ENCODE assay signal across 8 mouse cellular contexts in the genomic region with DNA sequence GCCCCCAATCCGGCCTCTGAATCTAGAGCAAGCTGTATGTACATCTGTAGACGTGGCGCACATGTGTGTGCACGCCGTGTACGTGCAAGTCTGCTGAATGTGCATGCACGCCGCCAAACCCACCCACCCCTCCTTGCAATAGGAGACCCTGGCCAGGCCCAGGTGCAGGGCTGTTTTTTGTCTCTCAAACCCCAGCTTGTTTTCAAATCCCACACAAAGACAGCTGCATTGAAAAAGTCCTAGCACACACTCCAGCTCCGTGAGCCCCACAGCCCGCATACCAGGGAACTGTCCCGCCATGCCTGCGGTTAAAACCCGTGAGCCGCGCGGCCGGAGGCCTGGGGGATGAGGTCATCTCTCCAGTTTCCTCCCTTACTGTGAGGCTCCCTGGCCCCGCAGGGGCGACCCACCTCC. TPM values are rescaled to one million over a fixed set of nuclear protein-coding genes. Genes with fewer than 3 reads are reported as not detected.
A peak's percentile ranks its signal among the peaks of the same experiment; 100 is the strongest.
DNase-seq lines count a peak whose midpoint lies in the region; ATAC-seq and TF ChIP-seq lines count a peak whose summit lies in the region.

No protein-coding gene starts in this region.

- H3K9ac ChIP-seq in lung, embryonic 16.5 days (ENCODE audit: low read length): peak overlapping the region; percentile 48
- H3K9ac ChIP-seq in heart, embryonic 12.5 days: peak overlapping the region; percentile 69
- H3K9ac ChIP-seq in liver, embryonic 11.5 days (ENCODE audit: low read depth, low read length): peak overlapping the region; percentile 36; the same call in 1 of the 2 replicates

- peak overlapping the region; percentile 47 for H3K4me2 ChIP-seq in lung, embryonic 16.5 days (ENCODE audit: low read depth, low read length)
- peak overlapping the region; percentile 69 for H3K4me2 ChIP-seq in heart, embryonic 12.5 days
- H3K4me2 ChIP-seq in liver, embryonic 11.5 days: peak overlapping the region; percentile 59

- no peak overlapping the region; the same call in 1 of the 2 replicates for H3K4me3 ChIP-seq in lung, embryonic 16.5 days (ENCODE audit: low read length)
- peak overlapping the region; percentile 29; the same call in 1 of the 2 replicates for H3K4me3 ChIP-seq in heart, embryonic 12.5 days
- H3K4me3 ChIP-seq in liver, embryonic 11.5 days (ENCODE audit: low read depth, low read length): no peak overlapping the region; the same call in 1 of the 2 replicates
- H3K4me3 ChIP-seq in layer of hippocampus, adult 2 months: no peak overlapping the region

- peak overlapping the region; percentile 49 for H3K27ac ChIP-seq in lung, embryonic 16.5 days (ENCODE audit: low read length)
- H3K27ac ChIP-seq in heart, embryonic 12.5 days (ENCODE audit: poor library complexity, severe bottlenecking): peak overlapping the region; percentile 88
- 0 out of 2 replicates have a peak overlapping the region, but pooled peaks have one; percentile 53 for H3K27ac ChIP-seq in liver, embryonic 11.5 days (ENCODE audit: low read depth, low read length)
- no peak overlapping the region for H3K27ac ChIP-seq in layer of hippocampus, adult 2 months

- no peaks in the 10 kb centered on the region for H3K27me3 ChIP-seq in lung, embryonic 16.5 days (ENCODE audit: control insufficient read depth, insufficient read depth, low read depth, low read length)
- H3K27me3 ChIP-seq in heart, embryonic 12.5 days (replicated peaks): no peaks in the 10 kb centered on the region
- H3K27me3 ChIP-seq in liver, embryonic 11.5 days (replicated peaks; ENCODE audit: control insufficient read depth, insufficient read depth, low read length): 0 out of 2 replicates have a peak, but pooled peaks cover 5% of the 10 kb centered on the region

- TF ChIP-seq CTCF in layer of hippocampus, adult 2 months (conservative IDR thresholded peaks at IDR 0.05): no peak

- ATAC-seq in lung, embryonic 16.5 days (ENCODE audit: low read depth): peak; percentile 56
- ATAC-seq in heart, embryonic 12.5 days (ENCODE audit: insufficient number of reproducible peaks, low FRiP score): peak; percentile 58
- ATAC-seq in liver, embryonic 11.5 days (replicated peaks; ENCODE audit: low FRiP score): no peak
- no peak for ATAC-seq in activated CD4-positive, CD25-positive, alpha-beta regulatory T cell, adult 4 months

- DNase-seq in lung, postnatal 14 days: no peak
- DNase-seq in adrenal gland, postnatal 36 days: peak; percentile 36 to 44
- DNase-seq in liver, embryonic 11.5 days (ENCODE audit: low spot score): no peak
- DNase-seq in testis, postnatal 10 days (ENCODE audit: low spot score): peak; percentile 57
- DNase-seq in layer of hippocampus, adult 2 months (ENCODE audit: low spot score in 2 of 2): no peak

- 17% methylated on average over 19 of the region's 19 CpGs for WGBS in lung, embryonic 16.5 days
- 14% methylated on average over 19 of the region's 19 CpGs for WGBS in heart, embryonic 12.5 days
- WGBS in liver, embryonic 11.5 days: 22% methylated on average over 19 of the region's 19 CpGs

- no peaks in the 10 kb centered on the region for H3K36me3 ChIP-seq in lung, embryonic 16.5 days (ENCODE audit: control insufficient read depth, insufficient read depth, low read length)
- no peaks in the 10 kb centered on the region for H3K36me3 ChIP-seq in heart, embryonic 12.5 days
- H3K36me3 ChIP-seq in liver, embryonic 11.5 days (ENCODE audit: control insufficient read depth, insufficient read depth, low read length): no peaks in the 10 kb centered on the region

- H3K9me3 ChIP-seq in lung, embryonic 16.5 days (ENCODE audit: control insufficient read depth, low read length): no peaks in the 10 kb centered on the region
- no peaks in the 10 kb centered on the region for H3K9me3 ChIP-seq in heart, embryonic 12.5 days (replicated peaks)
- H3K9me3 ChIP-seq in liver, embryonic 11.5 days (ENCODE audit: control insufficient read depth, low read length): no peaks in the 10 kb centered on the region

- peaks cover 11% of the 10 kb centered on the region for H3K4me1 ChIP-seq in lung, embryonic 16.5 days (replicated peaks; ENCODE audit: control insufficient read depth, insufficient read depth, low read length)
- peaks cover 40% of the 10 kb centered on the region for H3K4me1 ChIP-seq in heart, embryonic 12.5 days (replicated peaks)
- H3K4me1 ChIP-seq in liver, embryonic 11.5 days (replicated peaks; ENCODE audit: control insufficient read depth, insufficient read depth, low read length): peaks cover 10% of the 10 kb centered on the region

RNA-seq across cellular contexts. Expression of a gene that starts 48.3 kb away (rescaled TPM):
- 7.1 and 9.6 TPM in 2 replicates for polyA plus RNA-seq in lung, embryonic 16.5 days (2015; fragmentation: Nextera tagmentation; extraction: Ambion mirVana)
- 1 to 10 TPM; 2.9 to 7.6 TPM for total RNA-seq in adrenal gland, postnatal 36 days (2021)
- 12.9 and 15.8 TPM in 2 replicates for polyA plus RNA-seq in heart, embryonic 12.5 days (2016; fragmentation: Nextera tagmentation; extraction: Ambion mirVana)
- polyA plus RNA-seq in liver, embryonic 11.5 days (2014; fragmentation: Nextera tagmentation; extraction: Ambion mirVana): 0.59 and 1.2 TPM in 2 replicates
- total RNA-seq in layer of hippocampus, adult 2 months (2021): under 1 TPM; 0.29 to 0.97 TPM
- polyA plus RNA-seq in activated CD4-positive, CD25-positive, alpha-beta regulatory T cell, adult 4 months (2017; shearing (Covaris generic)): not detected

Comparison
In these comparisons a context has a peak if more than half of its experiments do, and no peak if none do; other contexts are left out.
1. ATAC-seq: peak in lung, embryonic 16.5 days (single experiment) and heart, embryonic 12.5 days (single experiment); none in liver, embryonic 11.5 days (single experiment) and activated CD4-positive, CD25-positive, alpha-beta regulatory T cell, adult 4 months (single experiment).
2. DNase-seq: peak in adrenal gland, postnatal 36 days (2 of 2) and testis, postnatal 10 days (single experiment); none in lung, postnatal 14 days (single experiment), liver, embryonic 11.5 days (single experiment) and layer of hippocampus, adult 2 months (0 of 2).
3. Peak in every context shown above with its lines, with median percentiles within 50 percentile points of each other: H3K4me2 ChIP-seq and H3K9ac ChIP-seq.